Mouse (Mus musculus) erythroblast, adult 5-6 weeks (primary cell): ENCODE results near the gene Ahnak2. TPM values are rescaled to one million over a fixed set of nuclear protein-coding genes. Genes with fewer than 3 reads are reported as not detected.

Experiments
- ATAC-seq: replicated peaks from 2 replicates; pipeline ENCODE4 v1.8.0; 2016; ENCODE audit warnings: moderate number of reproducible peaks, mild to moderate bottlenecking, moderate TSS enrichment, inconsistent platforms; ENCODE audit not compliant: poor library complexity, low FRiP score, severe bottlenecking
- total RNA-seq, 2 experiments: library from RNA; stranded (forward) in 1 of 2; stranded (reverse) in 1 of 2; fragments of 150-400 nt in 1 of 2; fragments of 200-764, 138-1000 nt in 1 of 2; gene quantifications; 2 replicates each; pipeline versions ENCODE4 v1.2.3 to v1.2.4; 2015 to 2017; ENCODE audit warnings: low replicate concordance in 2 of 2

Ahnak2 gene
- total RNA-seq, 2 experiments from 2014 or later, result 0.09 TPM; not detected in 1

GRCm38 (mm10) chr12:112738281-112739022 is 64.0 kb downstream of the Ahnak2 start:
- no peak for ATAC-seq

- ATAC-seq, result no peak
Observed at GRCm38 (mm10) chr12:112737761-112738160, 64.7 kb downstream of the Ahnak2 start.

- ATAC-seq, result no peak
Observed at GRCm38 (mm10) chr12:112737081-112737480, 65.4 kb downstream of the Ahnak2 start.

- no peak for ATAC-seq
Observed at GRCm38 (mm10) chr12:112736636-112736925, 65.9 kb downstream of the Ahnak2 start.

GRCm38 (mm10) chr12:112735896-112736635 is 66.4 kb downstream of the Ahnak2 start:
- ATAC-seq, result no peak

- ATAC-seq, result no peak
Observed at GRCm38 (mm10) chr12:112734881-112735655, 67.4 kb downstream of the Ahnak2 start.

- ATAC-seq, result no peak
Observed at GRCm38 (mm10) chr12:112734108-112734820, 68.2 kb downstream of the Ahnak2 start.

GRCm38 (mm10) chr12:112732591-112732990 is 69.9 kb downstream of the Ahnak2 start:
- no peak for ATAC-seq

GRCm38 (mm10) chr12:112730808-112731207 is 71.6 kb downstream of the Ahnak2 start:
- ATAC-seq, result no peak

GRCm38 (mm10) chr12:112727801-112728200 is 74.7 kb downstream of the Ahnak2 start:
- ATAC-seq, result no peak

GRCm38 (mm10) chr12:112724077-112724805 is 78.2 kb downstream of the Ahnak2 start:
- ATAC-seq, result no peak

GRCm38 (mm10) chr12:112723445-112723844 is 79.0 kb downstream of the Ahnak2 start:
- ATAC-seq, result no peak

- no peak for ATAC-seq
Observed at GRCm38 (mm10) chr12:112723028-112723330, 79.5 kb downstream of the Ahnak2 start.

GRCm38 (mm10) chr12:112722240-112723027 is 80.0 kb downstream of the Ahnak2 start:
- no peak for ATAC-seq

Other genes starting within 250 kb of the Ahnak2 start
- gene Inf2, start 213.9 kb downstream of the Ahnak2 start, total RNA-seq (2015; ENCODE audit: low replicate concordance), result 3.1 and 4.6 TPM in 2 replicates
- 0.94 and 3.5 TPM in 2 replicates for gene Inf2, start 213.9 kb downstream of the Ahnak2 start, total RNA-seq (2017; ENCODE audit: low replicate concordance)
- gene Adssl1, start 182.6 kb downstream of the Ahnak2 start, total RNA-seq (2015; ENCODE audit: low replicate concordance), result 20.5 and 32.3 TPM in 2 replicates
- 23.8 and 24.4 TPM in 2 replicates for gene Adssl1, start 182.6 kb downstream of the Ahnak2 start, total RNA-seq (2017; ENCODE audit: low replicate concordance)
- 45.0 and 45.4 TPM in 2 replicates for gene Siva1, start 158.0 kb downstream of the Ahnak2 start, total RNA-seq (2015; ENCODE audit: low replicate concordance)
- 65.9 and 114 TPM in 2 replicates for gene Siva1, start 158.0 kb downstream of the Ahnak2 start, total RNA-seq (2017; ENCODE audit: low replicate concordance)
- gene Akt1, start 127.8 kb downstream of the Ahnak2 start, total RNA-seq (2015; ENCODE audit: low replicate concordance), result 20.9 and 30.7 TPM in 2 replicates
- 25.1 and 26.3 TPM in 2 replicates for gene Akt1, start 127.8 kb downstream of the Ahnak2 start, total RNA-seq (2017; ENCODE audit: low replicate concordance)
- 2.3 TPM in 1 of 2 replicates, not detected in the other for gene Zbtb42, start 123.8 kb downstream of the Ahnak2 start, total RNA-seq (2015; ENCODE audit: low replicate concordance)
- 0.42 and 1.2 TPM in 2 replicates for gene Zbtb42, start 123.8 kb downstream of the Ahnak2 start, total RNA-seq (2017; ENCODE audit: low replicate concordance)
- gene Cep170b, start 82.2 kb downstream of the Ahnak2 start, total RNA-seq (2015; ENCODE audit: low replicate concordance), result not detected in 2 replicates
- gene Cep170b, start 82.2 kb downstream of the Ahnak2 start, total RNA-seq (2017; ENCODE audit: low replicate concordance), result 0.51 TPM in 1 of 2 replicates, not detected in the other
- 31.9 and 42.8 TPM in 2 replicates for gene Pld4, start 42.0 kb downstream of the Ahnak2 start, total RNA-seq (2015; ENCODE audit: low replicate concordance)
- 14.6 and 26.6 TPM in 2 replicates for gene Pld4, start 42.0 kb downstream of the Ahnak2 start, total RNA-seq (2017; ENCODE audit: low replicate concordance)
- gene Clba1, start 6.3 kb upstream of the Ahnak2 start, total RNA-seq (2015; ENCODE audit: low replicate concordance), result not detected in 2 replicates
- gene Clba1, start 6.3 kb upstream of the Ahnak2 start, total RNA-seq (2017; ENCODE audit: low replicate concordance), result 0.42 TPM in 1 of 2 replicates, not detected in the other
- gene Cdca4, start 26.8 kb upstream of the Ahnak2 start, total RNA-seq (2015; ENCODE audit: low replicate concordance), result 28.8 and 35.5 TPM in 2 replicates
- gene Cdca4, start 26.8 kb upstream of the Ahnak2 start, total RNA-seq (2017; ENCODE audit: low replicate concordance), result 22.1 and 29.7 TPM in 2 replicates
- 1.9 and 2.3 TPM in 2 replicates for gene Gpr132, start 65.6 kb upstream of the Ahnak2 start, total RNA-seq (2015; ENCODE audit: low replicate concordance)
- 1.1 and 2.1 TPM in 2 replicates for gene Gpr132, start 65.6 kb upstream of the Ahnak2 start, total RNA-seq (2017; ENCODE audit: low replicate concordance)
- not detected in 2 replicates for gene Jag2, start 127.1 kb upstream of the Ahnak2 start, total RNA-seq (2015; ENCODE audit: low replicate concordance)
- gene Jag2, start 127.1 kb upstream of the Ahnak2 start, total RNA-seq (2017; ENCODE audit: low replicate concordance), result not detected in 2 replicates
- gene Nudt14, start 139.5 kb upstream of the Ahnak2 start, total RNA-seq (2015; ENCODE audit: low replicate concordance), result 2.7 TPM in 1 of 2 replicates, not detected in the other
- 1.1 TPM in 1 of 2 replicates, not detected in the other for gene Nudt14, start 139.5 kb upstream of the Ahnak2 start, total RNA-seq (2017; ENCODE audit: low replicate concordance)
- gene Btbd6, start 173.8 kb upstream of the Ahnak2 start, total RNA-seq (2015; ENCODE audit: low replicate concordance), result 2.3 TPM in 1 of 2 replicates, not detected in the other
- gene Btbd6, start 173.8 kb upstream of the Ahnak2 start, total RNA-seq (2017; ENCODE audit: low replicate concordance), result 1.9 and 2.9 TPM in 2 replicates
- 14.6 and 20.9 TPM in 2 replicates for gene Brf1, start 198.0 kb upstream of the Ahnak2 start, total RNA-seq (2015; ENCODE audit: low replicate concordance)
- gene Brf1, start 198.0 kb upstream of the Ahnak2 start, total RNA-seq (2017; ENCODE audit: low replicate concordance), result 35.9 and 52.0 TPM in 2 replicates
- gene Pacs2, start 211.9 kb upstream of the Ahnak2 start, total RNA-seq (2015; ENCODE audit: low replicate concordance), result 10.7 and 18.3 TPM in 2 replicates
- gene Pacs2, start 211.9 kb upstream of the Ahnak2 start, total RNA-seq (2017; ENCODE audit: low replicate concordance), result 12.7 and 14.5 TPM in 2 replicates